Mouse (Mus musculus) erythroblast, embryonic 14.5 days (primary cell): ENCODE results near the gene Krtap9-5.

ENCODE experiments used
- GATA1 ChIP-seq: IDR thresholded peaks from 2 replicates; pipeline ENCODE4 v1.6.1; 2012; ENCODE audit warnings: low read length, inconsistent platforms, mixed read lengths
- TAL1 ChIP-seq: IDR thresholded peaks from 3 replicates; pipeline ENCODE4 v1.6.1; 2012; ENCODE audit warnings: low read length, inconsistent platforms, mixed read lengths

- TF ChIP-seq TAL1 (no peak), GATA1 (no peak)
These were observed 50.8 kb downstream of the Krtap9-5 start for GRCm38 (mm10) chr11:99999091-99999490.
